ENCODE assay signal across 8 mouse cellular contexts in the genomic region with DNA sequence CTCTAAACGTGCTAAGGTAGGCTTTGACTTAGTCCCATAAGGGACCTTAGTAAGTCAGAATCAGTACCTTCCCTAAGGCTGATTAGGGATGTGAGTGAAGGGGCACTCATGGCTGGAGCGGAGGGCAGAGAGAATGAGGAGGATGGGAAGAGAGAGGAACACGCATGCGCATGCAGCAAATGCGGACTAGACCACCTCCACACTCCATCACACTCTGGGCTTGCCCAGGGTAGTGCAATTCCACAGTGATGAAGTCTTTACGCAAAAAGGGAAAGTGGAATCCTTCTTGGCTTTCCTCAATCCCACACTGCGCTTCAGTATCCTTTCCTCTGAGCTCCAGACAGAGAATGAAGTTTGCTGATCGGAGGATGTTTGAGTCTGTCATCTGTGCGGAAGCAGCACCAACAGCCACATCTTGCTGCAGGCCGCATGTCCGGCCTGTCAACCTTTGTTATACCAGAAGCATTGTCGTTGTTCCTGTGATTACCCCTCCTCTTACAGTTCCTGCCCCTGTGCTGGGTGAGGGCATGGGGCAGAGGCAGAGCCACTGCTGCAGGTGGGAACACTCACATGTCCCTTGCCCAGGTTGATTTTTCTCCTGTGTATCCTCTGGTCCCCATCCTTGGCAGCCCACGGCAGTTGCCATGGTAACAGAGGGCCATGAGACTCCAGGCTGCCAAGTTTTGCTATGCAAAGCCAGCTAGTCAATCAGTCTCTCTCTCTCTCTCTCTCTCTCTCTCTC. TPM values are rescaled to one million over a fixed set of nuclear protein-coding genes. Genes with fewer than 3 reads are reported as not detected.
DNase-seq lines count a peak whose midpoint lies in the region; ATAC-seq lines count a peak whose summit lies in the region.
"Had no signal": no experiment of that assay in that cellular context is flagged by ENCODE, and none has a peak within 500 bp of the region (broad histone marks: within the 10 kb centered on the region; RNA-seq: fewer than 3 reads in every experiment).

No protein-coding gene starts in this region.

- H3K4me3 ChIP-seq in forebrain, embryonic 12.5 days (replicated peaks): no peak overlapping the region

- peak; percentile 66 for ATAC-seq in forebrain, embryonic 12.5 days (ENCODE audit: low FRiP score)

- peaks cover 12% of the 10 kb centered on the region for H3K4me1 ChIP-seq in forebrain, embryonic 12.5 days

- H3K27me3 ChIP-seq in forebrain, embryonic 12.5 days: no peaks in the 10 kb centered on the region

- H3K9me3 ChIP-seq in forebrain, embryonic 12.5 days: no peaks in the 10 kb centered on the region

- no peak overlapping the region for H3K4me2 ChIP-seq in forebrain, embryonic 12.5 days

- no peak overlapping the region for H3K9ac ChIP-seq in forebrain, embryonic 12.5 days

- DNase-seq in cerebellum, adult 11-12 months: peak; percentile 80
- DNase-seq in layer of hippocampus, postnatal 14 days (ENCODE audit: low spot score in 2 of 2): peak; percentile 67 to 78
- DNase-seq in retina, embryonic 14.5 days (ENCODE audit: low spot score): peak; percentile 51
- no peak for DNase-seq in gastrocnemius, postnatal 36 days
- DNase-seq in liver: no peak
- DNase-seq in spleen, postnatal 36 days (ENCODE audit: low spot score in 2 of 2): no peak

- peak overlapping the region; percentile 27; the same call in 1 of the 2 replicates for H3K27ac ChIP-seq in forebrain, embryonic 12.5 days

- H3K36me3 ChIP-seq in forebrain, embryonic 12.5 days (replicated peaks): no peaks in the 10 kb centered on the region

- intact Hi-C loops in gastrocnemius, postnatal 36 days (cut with DNase I): no loop called here

- WGBS in forebrain, embryonic 12.5 days: 76% methylated on average over 13 of the region's 13 CpGs

RNA-seq across cellular contexts. Expression of gene 4930524B15Rik, which starts 24.3 kb away (rescaled TPM):
- 0.09 and 0.15 TPM in 2 replicates for polyA plus RNA-seq in forebrain, embryonic 12.5 days (2016; fragmentation: Nextera tagmentation; extraction: Ambion mirVana)
- total RNA-seq in layer of hippocampus, postnatal 14 days (2021): not detected
- total RNA-seq in gastrocnemius, postnatal 36 days (2021): not detected
- total RNA-seq: liver, adult 2 months had no signal
- polyA plus RNA-seq: liver, adult 2 months had no signal

RNA-seq across cellular contexts. Expression of gene Nsg2, which starts 59.2 kb away (rescaled TPM):
- 185 and 202 TPM in 2 replicates for polyA plus RNA-seq in forebrain, embryonic 12.5 days (2016; fragmentation: Nextera tagmentation; extraction: Ambion mirVana)
- 100 to 1,000 TPM; 785 to 794 TPM for total RNA-seq in layer of hippocampus, postnatal 14 days (2021)
- total RNA-seq in gastrocnemius, postnatal 36 days (2021): 1 to 10 TPM in 1 of 2 experiments, not detected in 1; 1.6 TPM

Comparison
In these comparisons a context has a peak if more than half of its experiments do, and no peak if none do; other contexts are left out.
1. DNase-seq: peak in cerebellum, adult 11-12 months (single experiment), layer of hippocampus, postnatal 14 days (2 of 2) and retina, embryonic 14.5 days (single experiment); none in gastrocnemius, postnatal 36 days (0 of 2), liver (single experiment) and spleen, postnatal 36 days (0 of 2).
2. RNA of gene Nsg2, which starts 59.2 kb away (total RNA-seq): 785 to 794 TPM in layer of hippocampus, postnatal 14 days; 1.6 TPM in gastrocnemius, postnatal 36 days; every median in the first group is over 100 times any median in the second.